Mouse (Mus musculus): Measurements from ENCODE around the gene Tmem143.
"Not testable (repeated sequence)": the region's sequence is repeated elsewhere in the genome, so short reads cannot be mapped to it uniquely, and the experiment has no call there.

Tmem143 gene

GRCm38 (mm10) chr7:45878278-45878677 is 18.5 kb upstream of the Tmem143 start, which contains the start of gene Grin2d:
Grin2d (minus strand) TSS chr7:45878378.
- in situ Hi-C loops (cut with MboI; ENCODE audit: low pct_unique_long_range_greater_than_20kb in 1 of 2, low sequenced_read_pairs in 2 of 2, unreplicated experiment in 1 of 2): not testable (repeated sequence)

DNA sequence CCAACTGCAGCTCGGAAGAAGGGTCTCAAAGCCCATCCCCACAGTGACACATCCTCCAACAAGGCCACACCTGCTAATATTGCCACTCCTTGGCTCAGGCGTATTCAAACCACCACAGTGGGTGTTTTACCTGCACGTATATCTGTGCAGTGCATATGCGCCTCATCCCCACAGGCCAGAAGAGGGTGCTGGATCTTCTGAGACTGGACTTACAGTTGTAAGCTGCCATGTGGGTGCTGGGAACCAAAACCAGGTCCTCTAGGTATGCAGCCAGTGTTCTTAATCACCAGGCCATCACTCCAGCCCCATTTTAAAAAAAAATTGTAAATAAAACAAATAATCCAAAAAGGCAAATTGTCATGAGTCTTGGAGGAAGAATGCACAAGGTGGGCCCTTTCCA is 16.2 kb upstream of the Tmem143 start:
- in situ Hi-C loops (cut with MboI; ENCODE audit: low pct_unique_long_range_greater_than_20kb in 1 of 2, low sequenced_read_pairs in 2 of 2, unreplicated experiment in 1 of 2): no loop called here

DNA sequence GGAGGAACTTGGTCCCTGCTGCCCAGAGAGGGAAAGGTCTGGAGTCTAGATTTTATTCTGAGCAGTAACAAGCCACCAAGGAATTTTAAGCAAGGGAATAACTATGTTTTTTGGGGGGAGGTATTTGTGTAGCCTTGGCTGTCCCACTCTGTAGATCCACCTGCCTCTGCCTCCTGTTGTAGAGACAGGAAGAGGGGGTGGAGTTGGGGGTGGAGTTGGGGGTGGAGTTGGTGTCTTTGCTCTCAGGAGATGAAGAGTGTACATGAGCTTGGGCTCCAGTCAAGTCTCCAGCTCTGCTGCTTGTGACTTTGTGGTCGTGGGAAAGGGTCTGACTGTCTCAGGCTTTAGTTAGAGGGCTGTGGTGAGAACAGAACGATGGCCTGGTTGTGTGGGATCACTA is 15.7 kb upstream of the Tmem143 start:
- in situ Hi-C loops (cut with MboI; ENCODE audit: low pct_unique_long_range_greater_than_20kb in 1 of 2, low sequenced_read_pairs in 2 of 2, unreplicated experiment in 1 of 2): no loop called here

- in situ Hi-C loops (cut with MboI; ENCODE audit: low pct_unique_long_range_greater_than_20kb in 1 of 2, low sequenced_read_pairs in 2 of 2, unreplicated experiment in 1 of 2): no loop called here
Observed at GRCm38 (mm10) chr7:45887246-45887645, 9.5 kb upstream of the Tmem143 start.

DNA sequence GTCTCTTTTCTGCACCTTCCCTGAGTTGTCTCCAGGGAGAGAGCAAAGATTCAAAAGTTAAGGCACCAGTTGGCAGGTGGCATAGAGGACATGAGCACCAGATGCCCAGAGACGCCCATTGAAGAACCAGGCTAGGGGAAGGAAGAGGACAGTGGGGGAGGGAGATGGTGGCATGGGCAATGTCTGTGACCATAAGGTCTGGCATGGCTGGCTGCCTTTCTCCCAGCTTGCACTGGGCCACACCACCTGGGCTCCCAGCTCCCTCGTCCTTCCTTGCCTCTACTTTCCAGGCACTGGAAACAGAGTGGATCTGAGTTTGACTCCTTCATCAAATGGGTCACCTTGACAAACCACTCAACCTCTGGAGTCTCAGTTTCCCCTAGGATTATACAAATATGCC is 4.1 kb upstream of the Tmem143 start:
- in situ Hi-C loops (cut with MboI; ENCODE audit: low pct_unique_long_range_greater_than_20kb in 1 of 2, low sequenced_read_pairs in 2 of 2, unreplicated experiment in 1 of 2): no loop called here

DNA sequence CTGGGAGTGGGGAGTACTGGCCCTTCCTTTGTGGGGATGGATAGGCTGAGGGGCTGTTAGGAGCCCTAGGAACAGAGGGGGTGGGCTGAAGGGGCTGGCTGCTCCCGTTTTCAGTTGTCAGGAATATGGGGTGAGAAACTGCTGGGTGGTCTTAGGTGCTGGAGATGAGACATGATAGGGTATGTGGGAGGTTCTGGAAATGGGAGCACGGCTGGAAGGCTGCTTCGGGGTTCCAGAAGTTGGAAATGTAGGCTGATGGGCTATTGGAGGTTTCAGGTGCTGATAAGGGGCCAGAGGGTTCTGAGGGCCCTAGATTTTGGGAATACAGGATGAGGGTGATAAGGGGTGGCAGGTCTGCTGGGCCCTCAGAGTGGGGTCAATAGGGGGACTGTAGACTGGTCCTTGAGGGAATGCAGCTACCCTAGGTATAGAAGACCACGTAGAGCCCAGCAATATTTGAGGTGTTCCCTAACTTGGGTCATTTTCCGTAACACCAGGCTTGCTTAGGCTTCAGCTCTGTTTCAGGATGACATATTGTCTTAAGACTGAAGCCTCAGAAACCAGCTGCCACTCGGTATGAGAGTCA is 717 bp upstream of the Tmem143 start:
- in situ Hi-C loops (cut with MboI; ENCODE audit: low pct_unique_long_range_greater_than_20kb in 1 of 2, low sequenced_read_pairs in 2 of 2, unreplicated experiment in 1 of 2): no loop called here

DNA sequence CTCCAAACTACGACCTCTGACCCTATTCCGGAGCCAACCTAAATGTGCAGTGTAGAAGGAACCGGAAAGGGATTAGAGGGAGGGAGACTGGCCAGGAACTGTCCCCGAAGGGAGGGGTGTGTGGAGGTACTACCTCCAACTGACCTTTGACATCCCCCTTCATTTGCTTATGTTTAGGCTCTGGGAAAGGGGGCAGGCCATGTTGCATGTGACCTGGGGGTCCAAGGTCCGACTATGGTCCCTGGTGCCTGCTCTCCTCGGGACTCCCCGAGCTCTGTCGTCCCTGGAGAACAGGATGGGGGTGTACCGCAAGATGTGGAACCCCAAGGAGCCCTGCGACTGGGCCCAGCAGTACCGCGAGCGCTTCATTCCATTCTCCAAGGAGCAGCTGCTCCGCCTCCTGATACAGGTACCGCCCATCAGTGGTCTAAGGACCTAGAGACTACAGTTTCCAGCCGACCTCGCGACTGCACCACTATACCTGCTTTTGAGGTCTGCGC is 567 bp downstream of the Tmem143 start:
- in situ Hi-C loops (cut with MboI; ENCODE audit: low pct_unique_long_range_greater_than_20kb in 1 of 2, low sequenced_read_pairs in 2 of 2, unreplicated experiment in 1 of 2): no loop called here

DNA sequence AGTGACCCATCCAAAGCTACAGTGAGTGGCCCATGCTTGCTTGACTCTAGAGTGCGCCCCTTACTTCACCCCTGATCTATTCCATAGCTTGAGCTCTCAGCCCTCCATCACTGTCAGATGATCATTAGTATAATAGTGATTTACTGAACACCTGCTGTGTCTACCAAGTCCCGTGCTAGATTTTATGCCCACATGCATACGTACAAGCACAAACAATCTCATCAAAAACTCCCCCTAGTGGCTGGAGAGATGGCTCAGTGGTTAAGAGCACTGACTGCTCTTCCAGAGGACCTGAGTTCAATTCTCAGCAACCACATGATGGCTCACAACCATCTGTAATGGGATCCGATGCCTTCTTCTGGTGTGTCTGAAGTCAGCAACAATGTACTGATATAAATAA is 1.4 kb downstream of the Tmem143 start:
- in situ Hi-C loops (cut with MboI; ENCODE audit: low pct_unique_long_range_greater_than_20kb in 1 of 2, low sequenced_read_pairs in 2 of 2, unreplicated experiment in 1 of 2): not testable (repeated sequence)

- in situ Hi-C loops (cut with MboI; ENCODE audit: low pct_unique_long_range_greater_than_20kb in 1 of 2, low sequenced_read_pairs in 2 of 2, unreplicated experiment in 1 of 2): no loop called here
Observed at GRCm38 (mm10) chr7:45901562-45901961, 4.8 kb downstream of the Tmem143 start.

DNA sequence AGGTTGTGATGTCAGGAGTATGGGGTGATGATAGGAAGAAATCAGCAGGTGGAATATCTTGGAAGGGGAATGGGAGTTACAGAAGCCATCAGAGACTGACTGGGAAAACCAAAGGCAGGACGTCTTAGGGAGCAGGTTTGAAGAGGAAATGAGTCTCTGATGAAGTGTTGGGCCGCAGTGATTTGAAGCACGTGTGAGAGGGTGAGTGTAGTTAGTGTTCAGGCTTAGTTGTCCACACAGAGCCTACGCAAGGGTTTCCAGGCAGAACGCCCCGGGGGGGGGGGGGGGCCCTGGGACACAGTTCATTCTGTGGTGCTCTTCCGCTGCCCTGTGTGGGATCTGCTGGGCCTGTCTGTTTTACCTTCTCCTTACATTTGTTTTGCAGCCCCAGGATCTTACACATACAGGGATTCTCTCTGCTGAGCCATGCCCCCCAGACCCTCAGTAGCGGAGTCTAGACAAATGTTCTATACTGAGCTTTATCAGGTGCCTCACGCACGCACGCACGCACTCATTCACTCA is 5.8 kb downstream of the Tmem143 start:
- in situ Hi-C loops (cut with MboI; ENCODE audit: low pct_unique_long_range_greater_than_20kb in 1 of 2, low sequenced_read_pairs in 2 of 2, unreplicated experiment in 1 of 2): no loop called here

- in situ Hi-C loops (cut with MboI; ENCODE audit: low pct_unique_long_range_greater_than_20kb in 1 of 2, low sequenced_read_pairs in 2 of 2, unreplicated experiment in 1 of 2): no loop called here
Observed at GRCm38 (mm10) chr7:45906622-45907021, 9.9 kb downstream of the Tmem143 start.

DNA sequence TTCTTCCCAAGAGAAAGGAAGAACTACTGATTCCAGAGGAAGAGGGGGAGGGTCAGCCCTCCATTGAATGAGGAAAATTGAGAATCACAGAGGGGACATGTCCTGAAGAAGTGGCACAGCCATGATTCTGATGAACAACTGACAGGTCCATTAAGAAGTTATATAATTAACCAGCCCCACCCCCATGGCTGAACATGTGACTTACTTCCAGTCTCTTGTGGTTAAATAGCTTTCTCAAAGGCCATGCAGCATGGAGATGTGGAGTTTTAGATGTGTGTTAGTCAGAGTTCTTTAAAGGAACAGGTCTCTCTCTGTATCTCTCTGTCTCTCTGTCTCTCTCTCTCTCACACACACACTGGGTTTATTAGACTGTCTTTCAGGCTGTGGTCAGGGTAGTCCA is 11.6 kb downstream of the Tmem143 start:
- in situ Hi-C loops (cut with MboI; ENCODE audit: low pct_unique_long_range_greater_than_20kb in 1 of 2, low sequenced_read_pairs in 2 of 2, unreplicated experiment in 1 of 2): no loop called here

GRCm38 (mm10) chr7:45909145-45909544 is 12.4 kb downstream of the Tmem143 start:
- in situ Hi-C loops (cut with MboI; ENCODE audit: low pct_unique_long_range_greater_than_20kb in 1 of 2, low sequenced_read_pairs in 2 of 2, unreplicated experiment in 1 of 2): no loop called here

GRCm38 (mm10) chr7:45914067-45914466 is 17.3 kb downstream of the Tmem143 start:
- in situ Hi-C loops (cut with MboI; ENCODE audit: low pct_unique_long_range_greater_than_20kb in 1 of 2, low sequenced_read_pairs in 2 of 2, unreplicated experiment in 1 of 2): no loop called here

DNA sequence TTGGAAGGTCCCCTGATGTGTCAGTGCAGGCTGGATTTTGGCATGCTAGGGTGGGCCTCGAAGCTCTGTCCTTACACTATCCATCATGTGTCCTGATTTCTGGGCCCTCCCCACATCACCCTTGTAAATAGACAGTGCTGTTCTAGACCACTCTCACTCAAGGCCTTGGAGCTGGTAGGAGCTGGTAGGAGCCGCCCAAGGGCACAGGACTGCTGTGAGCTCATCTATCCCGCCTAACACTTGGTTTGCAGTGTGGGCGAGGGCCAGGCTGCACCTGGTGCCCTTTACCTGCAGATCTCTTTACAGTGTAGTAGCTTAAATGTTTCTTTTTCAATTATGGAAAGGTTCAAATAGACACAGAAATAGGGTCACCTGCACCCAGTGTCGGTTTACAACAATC is 18.3 kb downstream of the Tmem143 start:
- in situ Hi-C loops (cut with MboI; ENCODE audit: low pct_unique_long_range_greater_than_20kb in 1 of 2, low sequenced_read_pairs in 2 of 2, unreplicated experiment in 1 of 2): no loop called here

DNA sequence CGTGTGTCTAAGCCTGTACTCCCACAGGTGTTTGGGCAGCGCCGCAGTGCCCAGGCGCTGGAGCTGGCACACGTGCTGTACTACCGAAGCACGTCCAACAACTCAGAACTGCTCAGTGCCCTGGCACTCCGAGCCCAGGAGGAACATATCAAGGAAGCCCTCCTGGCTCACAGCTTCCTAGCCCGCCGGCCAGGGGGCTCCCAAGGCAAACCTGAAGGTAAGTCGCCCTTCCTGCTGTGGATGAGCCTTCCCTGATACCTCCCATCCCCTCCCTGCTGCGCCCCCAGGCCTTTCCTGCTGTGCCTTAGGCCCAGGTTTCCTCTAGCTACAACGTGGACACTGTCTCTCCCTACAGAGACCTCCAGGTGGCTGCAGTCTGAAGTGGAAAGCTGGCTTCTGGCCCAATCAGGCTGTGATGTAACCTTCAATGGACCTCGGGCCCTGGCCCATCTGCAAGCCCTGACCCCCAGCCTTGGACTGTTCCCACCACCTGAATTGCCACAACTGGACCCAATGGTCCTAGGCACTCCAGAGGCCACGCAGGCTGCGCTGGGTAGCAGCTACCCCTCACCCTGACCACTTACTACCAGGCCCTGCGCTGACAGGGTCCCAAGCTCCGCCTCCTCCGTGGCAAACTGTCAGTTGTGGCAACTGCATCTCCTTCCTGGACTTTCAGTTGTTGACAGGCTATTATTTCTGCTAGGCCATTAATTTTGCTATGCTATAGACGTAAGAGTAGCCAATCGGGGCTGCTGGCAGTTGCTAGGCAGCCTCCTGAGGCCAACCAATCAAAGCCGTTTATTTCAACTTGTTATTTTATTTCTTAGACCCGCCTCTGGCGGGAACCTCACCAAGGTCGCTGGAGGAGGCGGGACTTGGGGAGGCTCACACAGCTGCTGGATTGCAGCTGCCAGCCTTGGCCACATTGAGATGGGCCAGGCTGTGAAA is 19.6 kb downstream of the Tmem143 start:
- in situ Hi-C loops (cut with MboI; ENCODE audit: low pct_unique_long_range_greater_than_20kb in 1 of 2, low sequenced_read_pairs in 2 of 2, unreplicated experiment in 1 of 2): no loop called here

DNA sequence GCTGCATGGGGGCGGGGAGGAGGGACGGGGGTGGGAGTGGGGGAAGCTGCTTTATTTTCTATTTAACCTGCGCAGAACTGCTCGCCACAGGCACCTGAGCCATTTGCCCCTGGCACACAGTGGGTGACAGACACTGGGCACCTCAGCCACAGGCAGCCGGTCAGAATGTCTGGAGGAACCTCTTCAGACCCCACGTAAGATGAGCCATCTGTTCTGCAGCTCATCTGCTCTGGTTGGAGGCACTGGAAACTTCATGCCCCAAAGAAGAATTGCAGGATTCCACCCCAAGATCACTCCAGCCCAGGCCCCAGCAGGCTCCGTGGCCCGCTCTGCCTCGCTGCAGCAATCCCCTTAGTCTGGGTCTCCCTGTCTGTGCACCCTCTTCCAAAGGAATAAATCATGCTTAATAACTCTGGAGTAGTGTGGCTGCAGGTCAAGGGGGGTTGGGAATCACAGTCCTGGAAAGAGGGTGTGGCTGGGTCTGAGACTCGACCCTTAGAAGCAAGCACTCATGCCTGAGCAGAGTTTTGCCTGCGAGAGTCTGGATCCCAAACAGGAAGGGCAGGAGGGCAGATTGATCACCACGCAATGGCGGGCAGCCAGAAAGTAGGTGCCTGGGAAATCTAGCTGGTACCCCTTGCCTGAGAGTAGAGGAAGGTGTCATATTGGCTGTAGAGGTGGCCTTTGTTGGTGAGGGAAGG is 20.4 kb downstream of the Tmem143 start:
- in situ Hi-C loops (cut with MboI; ENCODE audit: low pct_unique_long_range_greater_than_20kb in 1 of 2, low sequenced_read_pairs in 2 of 2, unreplicated experiment in 1 of 2): no loop called here

GRCm38 (mm10) chr7:45917926-45918325 is 21.2 kb downstream of the Tmem143 start:
- in situ Hi-C loops (cut with MboI; ENCODE audit: low pct_unique_long_range_greater_than_20kb in 1 of 2, low sequenced_read_pairs in 2 of 2, unreplicated experiment in 1 of 2): no loop called here

GRCm38 (mm10) chr7:45919083-45919671 is 22.4 kb downstream of the Tmem143 start:
- in situ Hi-C loops (cut with MboI; ENCODE audit: low pct_unique_long_range_greater_than_20kb in 1 of 2, low sequenced_read_pairs in 2 of 2, unreplicated experiment in 1 of 2): no loop called here

Measured in mouse embryonic stem cell (cell line).